Mouse (Mus musculus) embryonic facial prominence, embryonic 11.5 days (tissue): Measurements from ENCODE around the gene Herc1. TPM values are rescaled to one million over a fixed set of nuclear protein-coding genes. Genes with fewer than 3 reads are reported as not detected.

Experiments used
- ATAC-seq: fragments of 200-750 bp; cut with Nextera tagmentation; replicated peaks from 2 replicates; pipeline ENCODE4 v1.8.0; 2017; ENCODE audit warnings: low read depth; ENCODE audit not compliant: insufficient number of reproducible peaks, low FRiP score, low TSS enrichment
- DNase-seq: peaks from one replicate; pipeline ENCODE4 v3.0.0-alpha.2; 2015; ENCODE audit warnings: low spot score
- H3K27ac ChIP-seq: fragments of 300-500 bp; sonication (generic); replicated peaks from 2 replicates; pipeline ENCODE4 v1.5.1; 2014; ENCODE audit warnings: mild to moderate bottlenecking, low read depth, low read length, control low read depth
- H3K27me3 ChIP-seq: fragments of 300-500 bp; sonication (generic); 2 replicates; pipeline ENCODE4 v1.6.1; 2014; ENCODE audit warnings: mild to moderate bottlenecking, low read length, moderate library complexity, mixed read lengths; ENCODE audit not compliant: control insufficient read depth, insufficient read depth
- H3K36me3 ChIP-seq: fragments of 300-500 bp; sonication (generic); replicated peaks from 2 replicates; pipeline ENCODE4 v1.6.1; 2014; ENCODE audit warnings: low read depth, mild to moderate bottlenecking, low read length, moderate library complexity, mixed read lengths; ENCODE audit not compliant: control insufficient read depth, insufficient read depth
- H3K4me1 ChIP-seq: fragments of 300-500 bp; sonication (generic); 2 replicates; pipeline ENCODE4 v1.6.1; 2014; ENCODE audit warnings: low read length, mixed read lengths; ENCODE audit not compliant: control insufficient read depth, insufficient read depth
- H3K4me2 ChIP-seq: fragments of 300-500 bp; sonication (generic); 2 replicates; pipeline ENCODE4 v1.6.1; 2014; ENCODE audit warnings: low read depth, mild to moderate bottlenecking, control low read depth, low read length, moderate library complexity
- H3K4me3 ChIP-seq: fragments of 300-500 bp; sonication (generic); 2 replicates; pipeline ENCODE4 v1.5.1; 2014; ENCODE audit warnings: low read depth, low read length, control low read depth
- H3K9ac ChIP-seq: fragments of 300-500 bp; sonication (generic); replicated peaks from 2 replicates; pipeline ENCODE4 v1.6.1; 2014; ENCODE audit warnings: mild to moderate bottlenecking, control low read depth, low read length
- H3K9me3 ChIP-seq: fragments of 300-500 bp; sonication (generic); replicated peaks from 2 replicates; pipeline ENCODE4 v1.6.1; 2016; ENCODE audit warnings: mild to moderate bottlenecking, low read length, inconsistent platforms, mixed read lengths; ENCODE audit not compliant: control insufficient read depth
- WGBS: fragments of 180-500 bp; shearing (Covaris S2); extraction: QIAGEN DNeasy Blood & Tissue Kit; methylation state at CpG from one replicate; pipeline ENCODE4 v1.1.7; 2014; 5-methylcytosine and 5-hydroxymethylcytosine counted together
- polyA plus RNA-seq: library from polyadenylated mRNA; unstranded; fragments of >200 nt; fragmentation: Nextera tagmentation; extraction: Ambion mirVana; gene quantifications from 2 replicates; pipeline ENCODE4 v1.2.1, GENCODE M21; 2014

The Herc1 gene
- polyA plus RNA-seq: 24.1 and 25.2 TPM in 2 replicates

DNA sequence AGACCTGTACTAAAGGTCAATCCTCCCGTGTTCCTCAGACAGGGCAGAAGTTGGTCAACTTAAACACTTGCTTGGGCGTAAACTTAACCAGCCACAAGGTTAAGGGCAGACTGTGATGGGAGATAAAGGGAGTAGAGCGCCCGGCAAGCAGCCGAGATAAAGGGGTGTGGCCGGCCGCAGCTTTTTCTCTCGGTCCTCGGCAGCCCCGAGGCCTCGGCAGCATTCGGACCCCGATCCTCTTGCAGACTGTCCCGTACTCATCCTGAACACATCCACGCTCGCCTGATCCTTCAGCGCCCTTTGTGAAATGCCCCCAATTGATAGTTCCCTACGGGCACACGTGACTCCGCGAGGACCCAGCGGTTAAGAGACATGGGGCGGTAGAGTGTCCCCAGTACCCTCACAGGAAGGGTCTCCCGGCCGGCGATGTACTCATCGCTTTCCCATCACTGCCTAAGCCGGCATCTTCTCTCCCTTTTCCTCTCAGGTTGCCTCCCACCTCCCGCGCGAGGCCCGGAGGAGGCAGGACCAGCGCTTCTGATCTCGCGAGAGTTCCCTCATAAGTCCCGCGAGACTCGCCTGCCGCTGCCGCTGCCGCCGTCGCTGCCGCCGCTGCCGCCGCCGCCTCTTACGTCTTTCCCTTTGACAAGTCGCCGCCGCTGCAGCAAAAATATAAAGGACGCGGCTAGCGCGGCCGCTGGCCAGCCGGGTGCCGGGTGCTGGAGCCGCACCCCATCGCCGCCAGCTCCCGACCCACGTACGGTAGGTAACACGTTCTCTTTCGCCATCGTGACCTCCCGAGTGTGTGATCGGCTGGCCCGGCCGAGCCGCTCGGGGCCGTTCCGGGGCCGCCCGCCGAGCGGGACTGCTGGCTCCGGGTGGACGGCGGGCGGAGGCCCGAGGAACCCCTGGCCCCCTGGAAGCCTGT lies at the start of gene Herc1:
TSS of gene Herc1 (plus strand) at position 591 of the 928 bp plus-strand sequence.
- Histone ChIP-seq H3K4me2 (peak within 1 kb of the TSS; percentile 86), H3K9ac (peak within 1 kb of the TSS; percentile 94), H3K4me1 (no peaks in the 10 kb centered on the region; the same call in 1 of the 2 replicates), H3K4me3 (peak within 1 kb of the TSS; percentile 97), H3K36me3 (no peaks in the 10 kb centered on the region), H3K9me3 (no peaks in the 10 kb centered on the region), H3K27ac (peak within 1 kb of the TSS; percentile 91), H3K27me3 (no peaks in the 10 kb centered on the region)
- WGBS: under 1% methylated on average over 85 of the region's 85 CpGs
- DNase-seq (peak; percentile 97), ATAC-seq (peak; percentile 88)

DNA sequence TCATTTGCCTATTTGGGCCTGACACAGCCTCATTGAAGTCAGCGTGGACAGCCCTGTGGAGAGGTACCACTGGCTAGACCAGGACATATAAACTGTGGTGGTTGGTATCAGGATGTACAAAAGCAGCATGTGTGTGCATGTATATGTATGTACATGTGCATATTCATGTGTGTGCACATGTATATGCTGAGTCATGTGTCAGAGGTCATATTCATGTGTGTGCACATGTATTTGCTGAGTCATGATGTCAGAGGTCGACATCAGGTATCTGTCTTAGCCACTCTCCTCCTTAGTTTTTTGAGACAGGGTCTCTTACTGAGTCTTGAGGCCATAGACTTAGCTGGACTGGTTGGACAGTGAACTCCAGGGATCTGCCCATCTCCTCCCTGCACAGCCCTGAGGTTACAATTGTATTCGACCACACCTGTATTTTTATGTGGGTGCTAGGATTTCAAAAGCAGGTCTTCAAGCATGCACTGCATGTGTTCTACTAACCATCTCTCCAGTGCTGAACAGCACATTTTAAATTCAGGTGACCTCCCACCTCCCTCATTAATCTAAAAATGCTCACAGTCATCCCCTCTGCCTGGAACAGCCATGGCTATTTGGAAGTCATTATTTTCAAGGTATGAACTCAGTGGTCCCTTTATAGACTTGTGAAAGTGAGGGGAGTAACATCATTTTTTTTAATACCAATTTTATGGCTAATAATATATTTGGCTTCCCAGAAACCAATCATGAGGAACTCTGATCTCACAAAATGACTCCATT lies 45.7 kb upstream of the Herc1 start:
- H3K27me3 ChIP-seq: no peaks in the 10 kb centered on the region
- H3K4me2 ChIP-seq: no peak overlapping the region
- WGBS: 83% methylated on average over 3 of the region's 3 CpGs
- H3K4me3 ChIP-seq: no peak overlapping the region
- H3K9me3 ChIP-seq: no peaks in the 10 kb centered on the region
- no peaks in the 10 kb centered on the region for H3K36me3 ChIP-seq
- ATAC-seq (no peak), DNase-seq (no peak)
- no peak overlapping the region for H3K27ac ChIP-seq
- H3K9ac ChIP-seq: no peak overlapping the region
- no peaks in the 10 kb centered on the region for H3K4me1 ChIP-seq

DNA sequence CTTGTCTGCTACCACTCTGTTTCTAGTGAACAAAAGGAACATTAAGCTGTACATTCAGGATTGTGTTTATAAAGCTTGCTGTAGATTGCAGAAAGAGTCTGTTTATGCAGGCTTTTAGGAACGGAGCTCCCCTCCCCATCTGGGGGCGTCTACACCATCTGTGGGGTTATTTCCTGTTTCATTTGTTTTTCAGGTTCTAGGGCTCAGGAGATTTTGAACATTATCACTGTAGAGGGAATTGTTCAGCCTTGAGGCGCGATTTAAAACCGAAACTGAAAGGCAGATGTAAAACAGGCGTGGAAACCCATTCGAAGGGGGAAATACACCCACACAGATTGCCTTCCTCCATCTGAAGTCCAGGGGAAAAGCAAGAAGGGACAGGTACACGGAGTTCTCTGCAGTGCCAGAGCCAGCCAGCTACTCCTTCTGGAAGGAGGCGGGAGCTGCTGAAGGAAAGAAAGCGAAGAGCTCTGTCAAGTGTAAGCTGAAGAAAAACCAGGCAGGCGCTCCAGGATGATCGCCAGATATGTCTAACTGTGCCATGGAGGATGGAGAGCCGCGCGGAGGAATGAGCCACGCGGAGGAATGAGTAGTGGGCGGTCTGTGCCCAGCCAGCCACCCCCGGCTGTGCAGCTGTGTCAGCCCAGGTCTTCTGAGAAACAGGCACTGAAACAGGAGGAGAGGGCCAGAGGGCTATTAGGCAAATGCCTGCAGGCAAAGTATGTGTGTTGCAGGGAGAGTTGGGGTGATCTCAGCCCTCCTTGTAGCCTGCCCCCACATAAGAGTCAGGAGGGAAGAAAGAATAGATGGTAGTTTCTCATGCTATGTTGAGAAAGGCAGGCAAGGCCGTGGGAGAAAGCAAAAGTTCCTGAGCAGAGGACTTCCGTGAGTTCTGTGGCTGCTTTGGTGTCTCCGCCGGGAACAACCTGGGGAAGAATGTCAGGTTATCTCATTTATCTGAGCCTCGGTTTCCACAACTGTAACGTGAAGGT lies 44.8 kb upstream of the Herc1 start:
- Histone ChIP-seq H3K36me3 (no peaks in the 10 kb centered on the region), H3K4me3 (no peak overlapping the region), H3K9ac (no peak overlapping the region), H3K27me3 (no peaks in the 10 kb centered on the region), H3K27ac (no peak overlapping the region), H3K4me1 (no peaks in the 10 kb centered on the region), H3K4me2 (0 out of 2 replicates have a peak overlapping the region, but pooled peaks have one; percentile 4), H3K9me3 (no peaks in the 10 kb centered on the region)
- WGBS: 53% methylated on average over 25 of the region's 25 CpGs
- ATAC-seq (no peak), DNase-seq (no peak)

DNA sequence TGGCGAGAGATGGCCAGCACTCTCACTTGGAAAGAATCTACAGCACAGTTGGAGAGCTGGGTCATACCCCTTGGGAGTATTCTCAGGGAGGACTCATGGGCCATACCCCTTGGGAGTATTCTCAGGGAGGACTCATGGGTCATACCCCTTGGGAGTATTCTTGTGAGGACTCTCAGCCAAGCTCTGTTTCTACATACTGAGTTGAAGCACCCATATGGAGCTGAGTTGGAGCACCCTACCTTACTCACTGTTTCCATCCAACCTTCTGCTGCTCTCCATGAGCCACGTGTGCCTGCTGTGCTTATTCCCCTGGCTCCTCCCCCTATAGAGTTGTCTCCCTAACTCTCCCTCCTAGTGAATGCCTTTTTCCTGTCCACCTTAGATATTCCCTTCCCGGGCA lies 43.8 kb upstream of the Herc1 start:
- no peak for DNase-seq
- H3K27me3 ChIP-seq: no peaks in the 10 kb centered on the region
- H3K36me3 ChIP-seq: no peaks in the 10 kb centered on the region
- H3K9me3 ChIP-seq: no peaks in the 10 kb centered on the region
- no peak overlapping the region for H3K9ac ChIP-seq
- no peak overlapping the region for H3K27ac ChIP-seq
- ATAC-seq: no peak
- WGBS: 74% methylated on average over 3 of the region's 3 CpGs
- no peak overlapping the region for H3K4me3 ChIP-seq
- H3K4me1 ChIP-seq: no peaks in the 10 kb centered on the region
- H3K4me2 ChIP-seq: no peak overlapping the region

DNA sequence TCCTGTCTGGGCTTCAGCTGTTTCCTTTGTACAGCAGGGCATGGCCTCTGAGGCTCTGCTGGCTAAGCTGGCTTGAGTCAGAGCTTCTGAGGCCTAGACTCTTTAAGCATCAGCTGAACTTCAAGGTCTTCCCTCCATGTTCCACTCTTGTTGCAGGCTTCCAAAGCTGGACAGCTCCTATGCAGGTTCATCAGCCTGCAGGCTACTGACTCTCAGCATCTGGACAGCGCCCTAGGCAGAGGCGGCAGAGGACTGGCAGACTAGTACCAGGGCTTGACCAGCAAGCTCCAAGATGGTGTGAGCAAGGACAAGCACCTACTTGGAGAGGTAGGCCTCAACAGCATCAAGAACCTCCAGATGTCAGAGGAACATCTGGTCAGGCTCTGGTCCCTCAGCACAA lies 42.9 kb upstream of the Herc1 start:
- no peaks in the 10 kb centered on the region for H3K9me3 ChIP-seq
- no peaks in the 10 kb centered on the region for H3K27me3 ChIP-seq
- peak; percentile 81 for DNase-seq
- 19% methylated on average over 2 of the region's 2 CpGs for WGBS
- H3K36me3 ChIP-seq: no peaks in the 10 kb centered on the region
- no peaks in the 10 kb centered on the region for H3K4me1 ChIP-seq
- H3K27ac ChIP-seq: no peak overlapping the region
- H3K9ac ChIP-seq: no peak overlapping the region
- no peak overlapping the region for H3K4me2 ChIP-seq
- H3K4me3 ChIP-seq: no peak overlapping the region
- ATAC-seq: no peak

DNA sequence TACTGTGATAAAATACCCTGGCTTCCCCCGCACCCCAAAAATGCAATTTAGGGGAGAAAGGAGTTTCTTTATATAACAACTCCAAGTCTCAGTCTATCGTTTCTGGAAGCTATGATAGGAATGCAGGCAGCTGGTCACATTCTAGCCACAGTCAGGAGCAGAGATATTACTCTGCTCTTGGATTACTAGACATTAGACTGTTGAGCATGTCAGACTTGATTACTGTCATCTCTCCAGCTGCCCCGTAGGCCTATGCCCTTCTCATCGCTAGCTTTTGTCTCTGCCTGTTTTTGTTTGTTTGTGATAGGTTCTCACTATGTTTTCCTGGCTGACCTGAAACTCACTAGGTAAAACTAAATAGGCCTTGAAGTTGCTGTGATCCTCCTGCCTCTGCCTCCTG lies 41.5 kb upstream of the Herc1 start:
- Histone ChIP-seq H3K36me3 (no peaks in the 10 kb centered on the region), H3K4me3 (no peak overlapping the region), H3K9ac (no peak overlapping the region), H3K27me3 (no peaks in the 10 kb centered on the region), H3K9me3 (no peaks in the 10 kb centered on the region), H3K4me2 (no peak overlapping the region), H3K4me1 (no peaks in the 10 kb centered on the region), H3K27ac (no peak overlapping the region)
- WGBS: 77% methylated on average over 4 of the region's 4 CpGs
- ATAC-seq (no peak), DNase-seq (no peak)

DNA sequence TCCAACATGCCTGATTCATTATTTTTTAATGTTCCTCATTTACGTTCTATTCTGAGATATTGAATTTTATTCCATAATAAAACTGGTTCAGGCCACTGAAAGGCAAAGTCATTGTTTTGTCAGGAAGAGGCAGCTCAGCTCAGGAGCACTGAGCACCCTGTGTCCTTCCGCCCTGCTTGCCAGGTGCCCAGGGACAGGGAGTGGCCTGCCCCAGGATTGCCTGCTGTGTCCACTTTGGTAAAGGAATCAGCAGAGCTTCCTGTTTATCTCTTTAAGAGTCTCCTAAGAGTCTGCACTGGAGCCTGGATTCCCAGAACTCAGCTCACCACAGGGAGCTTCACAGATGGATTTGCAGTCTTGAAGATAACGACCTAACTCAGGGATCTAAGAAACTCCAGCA lies 38.8 kb upstream of the Herc1 start:
- ATAC-seq: no peak
- H3K4me1 ChIP-seq: no peaks in the 10 kb centered on the region

More for the DNA sequence above, 38.8 kb upstream of the Herc1 start:
- H3K9ac ChIP-seq: no peak overlapping the region
- H3K4me3 ChIP-seq: no peak overlapping the region
- H3K9me3 ChIP-seq: no peaks in the 10 kb centered on the region
- no peaks in the 10 kb centered on the region for H3K27me3 ChIP-seq
- no peak overlapping the region for H3K4me2 ChIP-seq
- WGBS: 44% methylated on average over 3 of the region's 3 CpGs
- DNase-seq: no peak
- no peaks in the 10 kb centered on the region for H3K36me3 ChIP-seq
- H3K27ac ChIP-seq: no peak overlapping the region
